In the genomic region with DNA sequence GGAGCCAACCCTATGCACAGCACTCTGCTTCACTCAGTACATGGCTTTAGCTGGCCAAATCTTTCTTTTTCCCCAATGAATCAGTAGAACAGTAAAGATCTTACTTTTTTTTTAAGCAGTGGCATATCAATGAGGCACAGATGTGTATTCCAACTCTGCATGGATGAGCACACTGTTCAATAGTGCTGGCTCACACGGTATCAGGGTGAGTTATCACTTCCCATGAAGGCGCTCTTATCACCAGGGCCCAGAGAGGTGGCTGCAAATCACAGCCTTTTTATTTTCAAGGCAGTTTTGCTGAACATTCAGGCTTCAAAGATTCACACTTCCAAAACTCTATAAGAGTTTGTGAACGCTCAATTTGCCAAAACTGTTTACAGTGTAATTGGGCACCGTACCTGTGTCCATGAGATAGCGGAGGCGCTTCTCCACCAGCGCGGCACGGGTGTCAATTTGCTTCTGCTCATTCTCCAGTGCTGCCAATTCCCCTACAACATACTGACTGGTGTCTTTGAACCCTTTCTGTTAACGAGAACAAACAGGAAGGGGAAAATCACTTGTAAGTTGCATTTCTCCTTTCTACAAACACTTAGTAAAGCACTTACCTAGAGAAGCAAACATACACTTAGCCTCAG, we compare ENCODE assay signal across 30 mouse cellular contexts. TPM values are rescaled to one million over a fixed set of nuclear protein-coding genes. Genes with fewer than 3 reads are reported as not detected.
DNase-seq lines count a peak whose midpoint lies in the region; ATAC-seq and TF ChIP-seq lines count a peak whose summit lies in the region.
"Had no signal": no experiment of that assay in that cellular context is flagged by ENCODE, and none has a peak within 500 bp of the region (broad histone marks: within the 10 kb centered on the region; RNA-seq: fewer than 3 reads in every experiment).

No protein-coding gene starts in this region.

- no peaks in the 10 kb centered on the region for H3K4me1 ChIP-seq in lung, postnatal 0 days (ENCODE audit: insufficient read depth, low read depth, low read length)
- peaks cover 7% of the 10 kb centered on the region; the same call in 1 of the 2 replicates for H3K4me1 ChIP-seq in G1E (ENCODE audit: insufficient read depth, low read depth, low read length)
- no peaks in the 10 kb centered on the region for H3K4me1 ChIP-seq in liver, embryonic 13.5 days (replicated peaks)
- H3K4me1 ChIP-seq: embryonic facial prominence, embryonic 13.5 days; heart, embryonic 10.5 days; heart, embryonic 15.5 days; kidney, embryonic 15.5 days had no signal

- H3K36me3 ChIP-seq in lung, postnatal 0 days (ENCODE audit: insufficient read depth, low read length): 0 out of 2 replicates have a peak, but pooled peaks cover 3% of the 10 kb centered on the region
- no peaks in the 10 kb centered on the region for H3K36me3 ChIP-seq in G1E (replicated peaks)
- H3K36me3 ChIP-seq in liver, embryonic 13.5 days: no peaks in the 10 kb centered on the region
- H3K36me3 ChIP-seq: heart, embryonic 10.5 days; kidney, embryonic 15.5 days had no signal

- H3K27me3 ChIP-seq in lung, postnatal 0 days (replicated peaks; ENCODE audit: insufficient read depth, low read length): no peaks in the 10 kb centered on the region
- peaks cover 9% of the 10 kb centered on the region for H3K27me3 ChIP-seq in G1E (ENCODE audit: insufficient read depth, low read length)
- no peaks in the 10 kb centered on the region for H3K27me3 ChIP-seq in liver, embryonic 13.5 days
- H3K27me3 ChIP-seq: embryonic facial prominence, embryonic 13.5 days; forebrain, embryonic 15.5 days; heart, embryonic 15.5 days; kidney, embryonic 15.5 days had no signal

- peak; percentile 8 for DNase-seq in lung, postnatal 0 days (ENCODE audit: low spot score)
- DNase-seq in lung, postnatal 4 days: no peak
- no peak for DNase-seq in G1E (ENCODE audit: low spot score)
- DNase-seq in liver, embryonic 13.5 days: no peak
- DNase-seq in right cerebral cortex, postnatal 14 days: no peak
- no peak for DNase-seq in spleen, postnatal 4 days (ENCODE audit: low spot score in 2 of 2)
- no peak for DNase-seq in thymus, postnatal 10 days (ENCODE audit: low spot score in 2 of 2)
- DNase-seq: adrenal gland, postnatal 25 days; cerebellum, adult 9-11 months; gastrocnemius, postnatal 25 days; heart, adult 11 months; kidney, adult 18-20 months; kidney, postnatal 36 days; left cerebral cortex, postnatal 4 days; lung, adult 2 months; thymus, postnatal 25 days had no signal

- no peak for TF ChIP-seq EP300 in lung, postnatal 0 days (IDR thresholded peaks at IDR 0.05)

- H3K4me2 ChIP-seq in lung, postnatal 0 days (replicated peaks; ENCODE audit: low read depth, low read length): no peak overlapping the region
- H3K4me2 ChIP-seq in liver, embryonic 13.5 days: no peak overlapping the region
- H3K4me2 ChIP-seq: embryonic facial prominence, embryonic 13.5 days; forebrain, embryonic 15.5 days; heart, embryonic 15.5 days; kidney, embryonic 15.5 days had no signal

- H3K9me3 ChIP-seq in lung, postnatal 0 days (ENCODE audit: low read length): no peaks in the 10 kb centered on the region
- H3K9me3 ChIP-seq in G1E (replicated peaks): no peaks in the 10 kb centered on the region
- H3K9me3 ChIP-seq in liver, embryonic 13.5 days (replicated peaks): no peaks in the 10 kb centered on the region
- H3K9me3 ChIP-seq: embryonic facial prominence, embryonic 13.5 days; forebrain, embryonic 10.5 days; forebrain, embryonic 15.5 days; heart, embryonic 10.5 days; heart, embryonic 15.5 days; kidney, embryonic 15.5 days had no signal

- 60% methylated on average over 10 of the region's 10 CpGs for WGBS in lung, postnatal 0 days
- 64% methylated on average over 10 of the region's 10 CpGs for WGBS in liver, embryonic 13.5 days (ENCODE audit: insufficient replicate concordance)

- no peak overlapping the region for H3K27ac ChIP-seq in lung, postnatal 0 days (ENCODE audit: low read length)
- H3K27ac ChIP-seq in liver, embryonic 13.5 days: no peak overlapping the region
- H3K27ac ChIP-seq: embryonic facial prominence, embryonic 13.5 days; forebrain, embryonic 10.5 days; forebrain, embryonic 15.5 days; heart, embryonic 10.5 days; heart, embryonic 15.5 days; kidney, embryonic 15.5 days had no signal

- no peak overlapping the region for H3K4me3 ChIP-seq in lung, postnatal 0 days (ENCODE audit: low read depth, low read length)
- no peak overlapping the region for H3K4me3 ChIP-seq in G1E (ENCODE audit: low read depth, low read length)
- H3K4me3 ChIP-seq in liver, embryonic 13.5 days (replicated peaks): no peak overlapping the region
- H3K4me3 ChIP-seq: embryonic facial prominence, embryonic 13.5 days; forebrain, embryonic 10.5 days; forebrain, embryonic 15.5 days; heart, embryonic 10.5 days; heart, embryonic 15.5 days; kidney, embryonic 15.5 days had no signal

- H3K9ac ChIP-seq in lung, postnatal 0 days (replicated peaks; ENCODE audit: low read depth): no peak overlapping the region
- H3K9ac ChIP-seq in liver, embryonic 13.5 days: no peak overlapping the region
- H3K9ac ChIP-seq: embryonic facial prominence, embryonic 13.5 days; forebrain, embryonic 15.5 days; heart, embryonic 15.5 days; kidney, embryonic 15.5 days had no signal

- ATAC-seq in lung, postnatal 0 days: no peak
- ATAC-seq in G1E (ENCODE audit: extremely low read depth, insufficient number of reproducible peaks, low FRiP score, poor library complexity, severe bottlenecking): peak; percentile 94
- peak; percentile 66; the same call in 1 of the 2 replicates for ATAC-seq in liver, embryonic 13.5 days (ENCODE audit: low read depth)
- peak; percentile 74 for ATAC-seq in megakaryocyte-erythroid progenitor cell, adult 5-6 weeks (replicated peaks; ENCODE audit: low FRiP score, low TSS enrichment, poor library complexity, severe bottlenecking)
- ATAC-seq: forebrain, embryonic 15.5 days; hindbrain, embryonic 16.5 days had no signal

- no peak for TF ChIP-seq CTCF in lung, postnatal 0 days (IDR thresholded peaks at IDR 0.05)
- TF ChIP-seq CTCF in G1E (IDR thresholded peaks at IDR 0.05; ENCODE audit: low read depth, low read length): no peak

RNA-seq across cellular contexts. Expression of a gene that starts 50.5 kb away (rescaled TPM):
- 0.20 and 0.21 TPM in 2 replicates for polyA plus RNA-seq in lung, postnatal 0 days (2015; fragmentation: Nextera tagmentation; extraction: Ambion mirVana)
- total RNA-seq in G1E (2014; fragmentation: Nextera tagmentation) (not detected in 2 replicates), G1E (2017) (0.06 and 0.11 TPM in 2 replicates)
- 0.12 and 0.13 TPM in 2 replicates for polyA plus RNA-seq in G1E (2012)
- not detected in 2 replicates for polyA plus RNA-seq in liver, embryonic 13.5 days (2015; fragmentation: Nextera tagmentation; extraction: Ambion mirVana)
- not detected in 2 replicates for total RNA-seq in megakaryocyte-erythroid progenitor cell, adult 5-6 weeks (2014; fragmentation: Nextera tagmentation)
- not detected in 2 replicates for total RNA-seq in megakaryocyte-erythroid progenitor cell, adult 5-6 weeks (2017)
- total RNA-seq: adrenal gland, adult 18-20 months; adrenal gland, postnatal 25 days; common myeloid progenitor, adult 5-6 weeks; gastrocnemius, adult 18-20 months; gastrocnemius, postnatal 25 days; heart, postnatal 25 days had no signal
- polyA plus RNA-seq: intestine, embryonic 14.5 days; neural tube, embryonic 11.5 days had no signal
